Mouse (Mus musculus) heart, postnatal 36 days (tissue): Measurements from ENCODE around the gene Hba-a1. TPM values are rescaled to one million over a fixed set of nuclear protein-coding genes. Genes with fewer than 3 reads are reported as not detected.
A peak's percentile ranks its signal among the peaks of the same experiment; 100 is the strongest.

Experiments
- DNase-seq, 2 experiments: peaks; one replicate each; pipeline ENCODE4 v3.0.0; 2021 to 2022
- intact Hi-C: fragments of 180-260 bp; cut with DNase I; formaldehyde crosslinking; loops from one replicate; pipeline ENCODE4 v1.15.1; 2025
- total RNA-seq, 2 experiments: library from RNA; stranded (reverse); gene quantifications; 2 replicates each; pipeline ENCODE4 v1.2.3; 2021

Gene Hba-a1
- total RNA-seq, 2 experiments from 2014 or later = 7,538 to 10,107 TPM

- intact Hi-C loops = loop anchor here (1.0 to 2.0 kb wide), 2 partner anchors 39 to 142 kb away; no protein-coding TSS in a partner anchor
Observed at GRCm38 (mm10) chr11:32324609-32325008, 41.3 kb downstream of the Hba-a1 start.

GRCm38 (mm10) chr11:32331075-32331474 lies 47.8 kb downstream of the Hba-a1 start:
- DNase-seq = no peak
- intact Hi-C loops = no loop called here

More at GRCm38 (mm10) chr11:32324609-32325008, 41.3 kb downstream of the Hba-a1 start:
- DNase-seq = peak; percentile 86 to 94

- intact Hi-C loops = no loop called here
- no peak for DNase-seq
Observed at GRCm38 (mm10) chr11:32331861-32332260, 48.5 kb downstream of the Hba-a1 start.

- no peak for DNase-seq
- intact Hi-C loops = no loop called here
Observed at GRCm38 (mm10) chr11:32333235-32333634, 49.9 kb downstream of the Hba-a1 start.

Other genes with a start within 250 kb of the Hba-a1 start
- gene Il9r, start 83.2 kb upstream of the Hba-a1 start, total RNA-seq = under 1 TPM in 1 of 2 experiments, not detected in 1; 0.11 TPM
- gene Snrnp25, start 78.1 kb upstream of the Hba-a1 start, total RNA-seq = 10 to 100 TPM; 11.1 to 12.2 TPM
- gene Rhbdf1, start 61.2 kb upstream of the Hba-a1 start, total RNA-seq = 10 to 100 TPM; 24.3 to 25.1 TPM
- gene Mpg, start 57.0 kb upstream of the Hba-a1 start, total RNA-seq = 1 to 10 TPM; 6.7 TPM
- gene Nprl3, start 15.8 kb upstream of the Hba-a1 start, total RNA-seq = 10 to 100 TPM; 26.1 to 28.5 TPM
- not detected for gene Hba-x, start 7.1 kb upstream of the Hba-a1 start, total RNA-seq
- gene Hbq1b, start 3.5 kb downstream of the Hba-a1 start, total RNA-seq = 1 to 10 TPM in 1 of 2 experiments, not detected in 1; 1.4 TPM
- 1,000 to 10,000 TPM; 7,375 to 9,600 TPM for gene Hba-a2, start 13.0 kb downstream of the Hba-a1 start, total RNA-seq
- gene Hbq1a, start 16.6 kb downstream of the Hba-a1 start, total RNA-seq = under 1 TPM; 0.75 to 0.76 TPM
- gene Sh3pxd2b, start 64.3 kb downstream of the Hba-a1 start, total RNA-seq = 1 to 10 TPM; 4.5 to 6.0 TPM
- gene Ubtd2, start 171.9 kb downstream of the Hba-a1 start, total RNA-seq = 1 to 10 TPM; 4.7 to 7.0 TPM
- under 1 TPM in 1 of 2 experiments, not detected in 1; 0.41 TPM for gene Efcab9, start 248.6 kb downstream of the Hba-a1 start, total RNA-seq
- gene Stk10, start 249.8 kb downstream of the Hba-a1 start, total RNA-seq = 1 to 10 TPM; 8.9 to 9.7 TPM